Mouse (Mus musculus): ENCODE measurements around the gene Lsm11. TPM values are rescaled to one million over a fixed set of nuclear protein-coding genes. Genes with fewer than 3 reads are reported as not detected.
A peak's percentile ranks its signal among the peaks of the same experiment; 100 is the strongest.
"Not testable (repeated sequence)": the region's sequence is repeated elsewhere in the genome, so short reads cannot be mapped to it uniquely, and the experiment has no call there.

Lsm11 gene
- total RNA-seq, 2 experiments from 2014 or later, result 31.0 to 33.3 TPM

GRCm38 (mm10) chr11:45888471-45889030, 56.2 kb downstream of the Lsm11 start:
- intact Hi-C loops (cut with DNase I), result loop anchor here (10.0 kb wide), 1 partner anchor 134 kb away; no protein-coding TSS in a partner anchor
- no peak for DNase-seq (ENCODE audit: low spot score in 2 of 2)

GRCm38 (mm10) chr11:45886596-45886995, 58.1 kb downstream of the Lsm11 start:
- intact Hi-C loops (cut with DNase I), result loop anchor here (10.0 kb wide), 1 partner anchor 132 kb away; no protein-coding TSS in a partner anchor
- DNase-seq (ENCODE audit: low spot score in 2 of 2), result no peak

- no peak for DNase-seq (ENCODE audit: low spot score in 2 of 2)
These were observed 59.0 kb downstream of the Lsm11 start for GRCm38 (mm10) chr11:45885606-45886230.

GRCm38 (mm10) chr11:45884029-45884428, 60.7 kb downstream of the Lsm11 start:
- DNase-seq (ENCODE audit: low spot score in 2 of 2), result peak; percentile 40 to 47
- intact Hi-C loops (cut with DNase I), result loop anchor here (2.0 to 10.0 kb wide), 6 partner anchors 129 to 1297 kb away; no protein-coding TSS in a partner anchor

More at GRCm38 (mm10) chr11:45885606-45886230, 59.0 kb downstream of the Lsm11 start:
- intact Hi-C loops (cut with DNase I), result loop anchor here (2.0 to 10.0 kb wide), 2 partner anchors 131 to 1299 kb away; no protein-coding TSS in a partner anchor

- no peak for DNase-seq (ENCODE audit: low spot score in 2 of 2)
- intact Hi-C loops (cut with DNase I), result loop anchor here (5.0 to 10.0 kb wide), 5 partner anchors 129 to 1271 kb away; no protein-coding TSS in a partner anchor
These were observed 61.3 kb downstream of the Lsm11 start for GRCm38 (mm10) chr11:45883270-45883931.

GRCm38 (mm10) chr11:45881683-45882068, 63.1 kb downstream of the Lsm11 start:
- intact Hi-C loops (cut with DNase I), result loop anchor here (1.0 to 10.0 kb wide), 6 partner anchors 86 to 1269 kb away; no protein-coding TSS in a partner anchor
- no peak for DNase-seq (ENCODE audit: low spot score in 2 of 2)

- peak; percentile 28 to 57 for DNase-seq (ENCODE audit: low spot score in 2 of 2)
- intact Hi-C loops (cut with DNase I), result loop anchor here (1.0 to 10.0 kb wide), 6 partner anchors 86 to 1269 kb away; no protein-coding TSS in a partner anchor
These were observed 63.6 kb downstream of the Lsm11 start for GRCm38 (mm10) chr11:45881026-45881682.

GRCm38 (mm10) chr11:45879366-45879765, 65.4 kb downstream of the Lsm11 start:
- DNase-seq (ENCODE audit: low spot score in 2 of 2); intact Hi-C loops (cut with DNase I): not testable (repeated sequence)

Other genes with a start within 250 kb of the Lsm11 start
- gene Clint1, start 92.9 kb downstream of the Lsm11 start, total RNA-seq (2021), result 10 to 100 TPM; 51.1 to 52.3 TPM
- 10 to 100 TPM; 12.4 to 12.7 TPM for gene Thg1l, start 10.6 kb upstream of the Lsm11 start, total RNA-seq (2021)
- gene Sox30, start 35.4 kb upstream of the Lsm11 start, total RNA-seq (2021), result under 1 TPM; 0.16 to 0.27 TPM
- gene Gm12166, start 107.4 kb upstream of the Lsm11 start, total RNA-seq (2021), result 1 to 10 TPM; 1.2 to 2.8 TPM
- 10 to 100 TPM; 23.6 to 26.8 TPM for gene Adam19, start 111.1 kb upstream of the Lsm11 start, total RNA-seq (2021)
- 1 to 10 TPM; 1.6 to 1.9 TPM for gene Nipal4, start 221.6 kb upstream of the Lsm11 start, total RNA-seq (2021)